Mouse (Mus musculus) olfactory bulb, adult 2 months (tissue): ENCODE results near the gene Tigd3. TPM values are rescaled to one million over a fixed set of nuclear protein-coding genes. Genes with fewer than 3 reads are reported as not detected.

ENCODE experiments used
- H3K27ac ChIP-seq: fragments of 200-500 bp; 2 replicates; pipeline ENCODE4 v1.5.1; 2012; ENCODE audit warnings: low read depth, low read length; ENCODE audit not compliant: insufficient read depth
- H3K4me1 ChIP-seq: fragments of 200-500 bp; 2 replicates; pipeline ENCODE4 v1.6.1; 2012; ENCODE audit warnings: low read length; ENCODE audit not compliant: control insufficient read depth, insufficient read depth
- H3K4me3 ChIP-seq: fragments of 200-500 bp; 2 replicates; pipeline ENCODE4 v1.5.1; 2012; ENCODE audit warnings: mild to moderate bottlenecking, low read depth, low read length, moderate library complexity; ENCODE audit not compliant: insufficient read depth
- CTCF ChIP-seq: fragments of 200-500 bp; IDR thresholded peaks from 2 replicates; pipeline ENCODE4 v1.5.1; 2012; ENCODE audit warnings: low read depth, mild to moderate bottlenecking, low read length, moderate library complexity; ENCODE audit not compliant: insufficient read depth
- POLR2A ChIP-seq: fragments of 200-500 bp; IDR thresholded peaks from 2 replicates; pipeline ENCODE4 v1.6.1; 2012; ENCODE audit warnings: mild to moderate bottlenecking, low read depth, low read length, moderate library complexity; ENCODE audit not compliant: insufficient read depth
- WGBS: fragments of 180-500 bp; shearing (Covaris S2); methylation state at CpG from one replicate; pipeline ENCODE4 v1.1.7; 2018; 5-methylcytosine and 5-hydroxymethylcytosine counted together
- polyA plus RNA-seq: library from polyadenylated mRNA; stranded (reverse); fragments of >200 nt; gene quantifications from 2 replicates; pipeline ENCODE4 v1.2.4, GENCODE M21; 2012; ENCODE audit warnings: low replicate concordance; ENCODE audit not compliant: missing spikeins, insufficient read depth, insufficient read length

Gene Tigd3
- polyA plus RNA-seq, 1 experiment = not detected

GRCm38 (mm10) chr19:5872528-5872927 lies 21.4 kb downstream of the Tigd3 start:
- H3K4me3 ChIP-seq = no peak overlapping the region
- TF ChIP-seq CTCF = no peak
- no peak for TF ChIP-seq POLR2A
- 87% methylated on average over 4 of the region's 4 CpGs for WGBS
- H3K27ac ChIP-seq = no peak overlapping the region
- peaks cover 28% of the 10 kb centered on the region for H3K4me1 ChIP-seq

- Histone ChIP-seq H3K4me3 (no peak overlapping the region), H3K4me1 (peaks cover 23% of the 10 kb centered on the region), H3K27ac (no peak overlapping the region)
- TF ChIP-seq CTCF (no peak), POLR2A (no peak)
- WGBS = 59% methylated on average over 6 of the region's 6 CpGs
These were observed 22.3 kb downstream of the Tigd3 start for GRCm38 (mm10) chr19:5871683-5872082.

- peaks cover 23% of the 10 kb centered on the region for H3K4me1 ChIP-seq
- WGBS = 18% methylated on average over 6 of the region's 7 CpGs
- no peak overlapping the region for H3K27ac ChIP-seq
- TF ChIP-seq POLR2A (no peak), CTCF (no peak)
- no peak overlapping the region for H3K4me3 ChIP-seq
These were observed 22.7 kb downstream of the Tigd3 start for GRCm38 (mm10) chr19:5871273-5871672.

- TF ChIP-seq CTCF (no peak), POLR2A (no peak)
- 92% methylated on average over 6 of the region's 6 CpGs for WGBS
- no peak overlapping the region for H3K27ac ChIP-seq
- no peak overlapping the region for H3K4me3 ChIP-seq
- H3K4me1 ChIP-seq = peaks cover 15% of the 10 kb centered on the region
These were observed 25.9 kb downstream of the Tigd3 start for GRCm38 (mm10) chr19:5868096-5868495.

- WGBS = 93% methylated on average over 20 of the region's 20 CpGs
- H3K27ac ChIP-seq = no peak overlapping the region
These were observed 29.1 kb downstream of the Tigd3 start for GRCm38 (mm10) chr19:5864710-5865398.

GRCm38 (mm10) chr19:5863776-5864175 lies 30.2 kb downstream of the Tigd3 start:
- WGBS = 95% methylated on average over 5 of the region's 5 CpGs
- Histone ChIP-seq H3K27ac (no peak overlapping the region), H3K4me3 (no peak overlapping the region), H3K4me1 (no peaks in the 10 kb centered on the region)
- TF ChIP-seq POLR2A (no peak), CTCF (no peak)

More at GRCm38 (mm10) chr19:5864710-5865398, 29.1 kb downstream of the Tigd3 start:
- no peak for TF ChIP-seq POLR2A
- TF ChIP-seq CTCF = no peak
- Histone ChIP-seq H3K4me3 (no peak overlapping the region), H3K4me1 (no peaks in the 10 kb centered on the region)

- 97% methylated on average over 14 of the region's 14 CpGs for WGBS
- no peak overlapping the region for H3K4me3 ChIP-seq
- no peaks in the 10 kb centered on the region for H3K4me1 ChIP-seq
- TF ChIP-seq POLR2A (no peak), CTCF (no peak)
- H3K27ac ChIP-seq = no peak overlapping the region
These were observed 31.4 kb downstream of the Tigd3 start for GRCm38 (mm10) chr19:5862335-5863085.

GRCm38 (mm10) chr19:5856604-5857003 lies 37.3 kb downstream of the Tigd3 start:
- 82% methylated on average over 9 of the region's 9 CpGs for WGBS
- Histone ChIP-seq H3K4me3 (no peak overlapping the region), H3K4me1 (no peaks in the 10 kb centered on the region), H3K27ac (no peak overlapping the region)
- TF ChIP-seq CTCF (no peak), POLR2A (no peak)

GRCm38 (mm10) chr19:5852035-5852722 lies 41.8 kb downstream of the Tigd3 start:
- WGBS = 92% methylated on average over 12 of the region's 12 CpGs

More at GRCm38 (mm10) chr19:5852035-5852722, 41.8 kb downstream of the Tigd3 start:
- H3K4me3 ChIP-seq = no peak overlapping the region
- peaks cover 31% of the 10 kb centered on the region for H3K4me1 ChIP-seq
- TF ChIP-seq CTCF (no peak), POLR2A (no peak)
- H3K27ac ChIP-seq = no peak overlapping the region
